Mouse (Mus musculus) kidney, adult 2 months (tissue): ENCODE data around the gene G3bp2. TPM values are rescaled to one million over a fixed set of nuclear protein-coding genes. Genes with fewer than 3 reads are reported as not detected.

Experiments used
- DNase-seq: peaks from one replicate; pipeline ENCODE4 v3.0.0; 2021
- H3K27ac ChIP-seq: fragments of 200-500 bp; 2 replicates; pipeline ENCODE4 v1.5.1; 2012; ENCODE audit warnings: low read depth, low read length, control low read depth, inconsistent platforms; ENCODE audit not compliant: insufficient read depth
- H3K27me3 ChIP-seq: fragments of 200-500 bp; replicated peaks from 2 replicates; pipeline ENCODE4 v1.6.1; 2012; ENCODE audit warnings: mild to moderate bottlenecking, moderate library complexity, low read length, inconsistent platforms; ENCODE audit not compliant: control insufficient read depth, insufficient read depth
- H3K36me3 ChIP-seq: fragments of 200-500 bp; 2 replicates; pipeline ENCODE4 v1.6.1; 2012; ENCODE audit warnings: mild to moderate bottlenecking, moderate library complexity, low read length, inconsistent platforms; ENCODE audit not compliant: control insufficient read depth, insufficient read depth
- H3K4me1 ChIP-seq: fragments of 200-500 bp; 2 replicates; pipeline ENCODE4 v1.6.1; 2011; ENCODE audit warnings: low read length; ENCODE audit not compliant: control insufficient read depth, insufficient read depth
- H3K4me3 ChIP-seq: fragments of 200-500 bp; 2 replicates; pipeline ENCODE4 v1.5.1; 2011; ENCODE audit warnings: mild to moderate bottlenecking, low read depth, low read length, control low read depth; ENCODE audit not compliant: insufficient read depth
- CTCF ChIP-seq: fragments of 200-500 bp; conservative IDR thresholded peaks from 2 replicates; pipeline ENCODE4 v1.5.1; 2011; ENCODE audit warnings: low read depth, mild to moderate bottlenecking, control low read depth, low read length, moderate library complexity, mixed read lengths; ENCODE audit not compliant: insufficient read depth, insufficient read length
- POLR2A ChIP-seq: fragments of 200-500 bp; IDR thresholded peaks from one replicate; pipeline ENCODE4 v1.6.1; 2011; ENCODE audit warnings: low read depth, low read length, control low read depth
- WGBS: fragments of 180-500 bp; shearing (Covaris S2); methylation state at CpG from one replicate; pipeline ENCODE4 v1.1.7; 2018; 5-methylcytosine and 5-hydroxymethylcytosine counted together
- polyA plus RNA-seq: library from polyadenylated mRNA; depleted of rRNA; stranded (reverse); fragments of >200 nt; gene quantifications from 2 replicates; pipeline ENCODE4 v1.2.3, GENCODE M21; 2012

The G3bp2 gene
- polyA plus RNA-seq, 1 experiment = 20.6 TPM

DNA sequence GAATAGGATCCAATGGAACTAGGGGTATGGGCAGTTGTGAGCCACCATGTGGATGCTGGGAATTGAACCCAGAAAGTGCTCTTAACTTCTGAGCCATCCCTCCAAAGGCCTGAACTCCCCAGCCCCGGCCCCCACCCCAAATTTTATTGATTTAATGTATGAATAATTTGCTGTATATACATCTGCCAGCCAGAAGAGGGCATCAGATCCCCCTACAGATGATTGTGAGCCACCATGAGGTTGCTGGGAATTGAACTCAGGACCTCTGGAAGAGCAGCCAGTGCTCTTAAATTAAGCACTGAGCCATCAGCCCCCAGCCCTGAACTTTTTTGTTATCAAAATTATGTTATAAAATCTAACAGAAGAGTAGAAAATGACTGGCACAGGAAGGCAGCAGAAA, 7.2 kb downstream of the G3bp2 start:
- Histone ChIP-seq H3K27me3 (no peaks in the 10 kb centered on the region), H3K4me1 (peaks cover 3% of the 10 kb centered on the region), H3K27ac (no peak overlapping the region), H3K36me3 (no peaks in the 10 kb centered on the region), H3K4me3 (no peak overlapping the region)
- TF ChIP-seq POLR2A (no peak), CTCF (0 out of 2 replicates have a peak, but pooled peaks have one; percentile 10)
- WGBS = 78% methylated on average over 1 of the region's 1 CpGs
- no peak for DNase-seq

DNA sequence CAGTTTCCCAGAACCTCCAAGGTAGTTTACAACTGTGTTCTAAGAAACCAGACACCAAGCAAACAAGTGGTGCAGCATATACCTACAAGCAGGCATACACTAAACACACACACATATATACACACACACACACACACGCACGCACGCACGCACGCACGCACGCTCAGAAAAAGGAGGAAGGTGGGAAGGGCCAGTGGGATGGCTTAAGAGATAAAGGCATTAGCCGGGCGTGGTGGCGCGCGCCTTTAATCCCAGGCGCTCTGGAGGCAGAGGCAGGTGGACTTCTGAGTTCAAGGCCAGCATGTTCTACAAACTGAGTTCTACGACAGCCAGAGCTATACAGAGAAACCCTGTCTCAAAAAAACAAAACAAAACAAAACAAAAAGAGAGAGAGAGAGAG, 9.5 kb downstream of the G3bp2 start:
- WGBS = 92% methylated on average over 14 of the region's 14 CpGs
- H3K36me3 ChIP-seq = no peaks in the 10 kb centered on the region
- H3K27me3 ChIP-seq = no peaks in the 10 kb centered on the region
- H3K27ac ChIP-seq = no peak overlapping the region
- H3K4me1 ChIP-seq = no peaks in the 10 kb centered on the region
- TF ChIP-seq POLR2A = no peak
- TF ChIP-seq CTCF = no peak
- H3K4me3 ChIP-seq = no peak overlapping the region
- DNase-seq = no peak

DNA sequence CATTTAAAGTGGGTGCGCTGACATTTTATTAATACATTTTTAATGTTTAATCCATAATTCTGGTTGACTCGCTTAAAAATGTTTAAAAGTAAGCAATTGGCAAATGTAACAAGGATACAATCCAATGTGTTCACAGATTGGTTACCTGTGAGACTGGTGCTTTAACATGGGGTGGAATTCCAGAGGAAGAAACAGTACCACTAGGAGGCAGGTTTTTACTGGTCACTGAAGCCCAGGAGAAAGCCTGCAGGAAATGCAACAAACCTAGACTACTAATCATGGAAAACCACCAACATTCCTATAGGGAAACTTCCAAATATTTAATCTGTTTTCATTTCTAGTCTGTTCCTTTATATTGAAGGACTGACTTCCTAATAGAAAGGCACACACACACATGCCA, 20.3 kb downstream of the G3bp2 start:
- WGBS = 96% methylated on average over 2 of the region's 2 CpGs
- DNase-seq = no peak

DNA sequence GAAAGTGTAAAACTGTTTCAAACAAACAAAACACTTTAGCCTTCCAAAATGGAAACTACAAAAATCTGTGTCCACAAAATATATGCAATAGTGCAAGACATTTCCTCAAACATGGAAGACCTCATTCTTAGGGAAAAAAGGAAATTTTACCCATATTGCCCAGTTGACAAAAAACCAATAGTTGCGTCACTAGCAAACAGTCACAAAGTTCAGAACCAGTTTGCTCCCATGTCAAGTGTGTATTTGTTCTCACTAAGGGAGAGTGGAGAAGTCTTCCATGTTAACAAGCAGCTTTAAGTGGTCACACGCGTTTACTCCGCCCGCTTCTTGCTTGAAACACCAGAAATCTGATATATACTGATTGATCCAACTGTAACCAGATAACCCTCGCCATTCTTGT, 30.7 kb downstream of the G3bp2 start:
- H3K4me1 ChIP-seq = no peaks in the 10 kb centered on the region
- H3K4me3 ChIP-seq = no peak overlapping the region
- WGBS = 92% methylated on average over 6 of the region's 6 CpGs
- DNase-seq = no peak
- TF ChIP-seq CTCF = no peak
- no peak for TF ChIP-seq POLR2A
- H3K36me3 ChIP-seq = peaks cover 3% of the 10 kb centered on the region
- no peaks in the 10 kb centered on the region for H3K27me3 ChIP-seq
- H3K27ac ChIP-seq = no peak overlapping the region

More for the DNA sequence above, 20.3 kb downstream of the G3bp2 start:
- H3K36me3 ChIP-seq = peaks cover 4% of the 10 kb centered on the region; the same call in 1 of the 2 replicates
- H3K27me3 ChIP-seq = no peaks in the 10 kb centered on the region
- no peak overlapping the region for H3K4me3 ChIP-seq
- H3K4me1 ChIP-seq = no peaks in the 10 kb centered on the region
- no peak for TF ChIP-seq CTCF
- no peak overlapping the region for H3K27ac ChIP-seq

DNA sequence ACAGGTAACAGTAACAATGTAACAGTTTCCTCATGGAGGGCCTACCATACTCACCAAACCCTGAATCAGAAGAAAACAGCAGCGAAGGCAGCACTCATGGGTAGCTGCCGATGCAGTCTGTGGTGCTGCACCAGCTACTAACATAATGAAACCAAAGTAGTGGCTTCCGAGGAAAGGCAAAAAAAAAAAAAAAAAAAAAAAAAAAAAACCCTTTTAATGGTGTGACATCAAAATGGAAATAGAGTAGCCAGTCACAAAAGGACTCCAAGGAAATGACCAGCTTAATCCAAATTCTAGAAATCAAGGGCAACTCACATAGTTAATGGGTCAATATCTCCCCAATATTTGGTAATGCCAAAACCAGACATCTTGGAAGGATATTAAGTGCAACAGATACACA, 33.1 kb downstream of the G3bp2 start:
- no peak for TF ChIP-seq POLR2A
- TF ChIP-seq CTCF = no peak
- H3K27ac ChIP-seq = no peak overlapping the region
- 83% methylated on average over 3 of the region's 3 CpGs for WGBS

DNA sequence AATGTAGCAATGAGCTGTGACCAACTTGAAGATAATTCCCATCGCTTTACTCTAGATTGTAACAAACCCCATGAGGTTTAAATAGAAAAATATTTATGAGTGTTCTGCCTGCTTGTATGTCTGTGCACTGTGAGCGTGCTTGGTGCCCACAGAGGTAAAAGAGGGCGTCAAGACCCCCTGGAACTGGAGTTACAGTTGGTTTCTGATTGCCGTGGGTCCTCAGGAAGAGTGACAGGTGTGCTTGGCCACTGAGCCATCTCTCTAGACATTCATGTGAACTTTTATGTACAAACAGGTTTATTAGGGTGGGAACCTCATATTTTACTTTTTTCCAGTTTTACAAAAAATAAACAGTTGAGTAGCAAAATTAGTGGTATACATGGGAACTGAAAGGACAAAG, 39.7 kb downstream of the G3bp2 start, which contains the start of gene Cdkl2:
TSS of gene Cdkl2 (minus strand) at position 101 of the 400 bp plus-strand sequence.
- peak within 1 kb of the TSS; percentile 87 for H3K27ac ChIP-seq
- peaks cover 3% of the 10 kb centered on the region; the same call in 1 of the 2 replicates for H3K4me1 ChIP-seq
- no peak for TF ChIP-seq CTCF
- no peak for TF ChIP-seq POLR2A
- H3K27me3 ChIP-seq = no peaks in the 10 kb centered on the region
- WGBS = 83% methylated on average over 4 of the region's 4 CpGs
- peak within 1 kb of the TSS; percentile 82 for H3K4me3 ChIP-seq
- no peaks in the 10 kb centered on the region for H3K36me3 ChIP-seq
- DNase-seq = no peak

More for the DNA sequence above, 33.1 kb downstream of the G3bp2 start:
- Histone ChIP-seq H3K4me1 (no peaks in the 10 kb centered on the region), H3K36me3 (no peaks in the 10 kb centered on the region; the same call in 1 of the 2 replicates), H3K4me3 (no peak overlapping the region), H3K27me3 (no peaks in the 10 kb centered on the region)
- DNase-seq = no peak

DNA sequence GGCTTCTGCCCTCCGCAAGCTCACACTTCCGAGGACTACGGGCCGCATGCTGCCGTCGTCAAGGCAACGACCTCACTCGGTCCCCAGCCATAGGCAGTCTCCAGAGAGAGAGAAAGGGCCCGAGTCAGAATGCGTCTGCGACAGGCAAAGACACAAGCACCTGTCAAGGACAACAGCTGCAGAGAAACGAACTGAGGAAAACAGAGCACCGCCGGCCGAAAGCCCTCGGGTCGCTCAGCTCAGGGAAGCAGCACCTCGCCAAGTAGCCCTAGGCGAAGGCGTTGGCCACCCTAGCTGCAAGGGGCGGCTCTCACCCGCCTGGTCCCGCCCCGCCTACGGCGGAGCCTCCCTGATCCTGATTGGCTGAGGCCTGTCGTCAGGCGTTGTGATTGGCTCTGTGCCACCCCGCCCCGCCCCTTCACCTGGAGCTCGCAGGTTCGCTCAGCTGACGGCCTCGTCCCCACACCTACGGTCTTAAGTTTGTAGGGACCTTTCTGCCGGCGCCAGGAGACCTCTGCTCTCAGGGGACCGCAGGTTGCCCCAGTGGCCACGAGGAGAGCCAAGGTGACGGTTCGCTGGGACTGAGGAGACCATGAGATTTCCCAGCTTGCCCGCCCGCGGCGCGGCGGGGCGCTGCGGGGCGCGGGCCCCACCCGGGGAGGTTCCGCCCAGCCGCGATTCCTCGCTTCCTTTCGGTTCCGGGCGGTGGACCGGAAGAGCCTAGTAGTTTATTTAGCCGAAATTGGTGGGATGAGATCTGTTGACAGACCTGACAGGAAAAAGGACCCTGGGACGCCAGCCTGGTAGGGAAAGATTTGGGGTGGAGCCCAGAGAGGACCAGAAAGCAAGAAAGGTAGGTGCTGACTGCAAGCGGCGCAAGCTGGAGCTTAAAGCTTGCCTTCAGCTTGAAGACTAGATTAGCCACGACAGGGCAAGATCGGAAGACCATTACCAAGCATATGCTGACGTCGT, 40.9 kb downstream of the G3bp2 start:
- WGBS = under 1% methylated on average over 68 of the region's 68 CpGs
- DNase-seq = peak; percentile 98
- Histone ChIP-seq H3K4me3 (peak overlapping the region; percentile 82), H3K36me3 (no peaks in the 10 kb centered on the region), H3K4me1 (peaks cover 3% of the 10 kb centered on the region; the same call in 1 of the 2 replicates), H3K27me3 (no peaks in the 10 kb centered on the region), H3K27ac (peak overlapping the region; percentile 87)
- TF ChIP-seq POLR2A (no peak), CTCF (no peak)
